24 mouse cellular contexts compared by ENCODE assay signal in genomic region chr2:84612764-84613163, GRCm38 (mm10). TPM values are rescaled to one million over a fixed set of nuclear protein-coding genes. Genes with fewer than 3 reads are reported as not detected.
"Had no signal": no experiment of that assay in that cellular context is flagged by ENCODE, and none has a peak within 500 bp of the region (broad histone marks: within the 10 kb centered on the region; RNA-seq: fewer than 3 reads in every experiment).

No protein-coding gene starts in this region.

- H3K27ac ChIP-seq: limb, embryonic 12.5 days; limb, embryonic 15.5 days; liver, embryonic 13.5 days; stomach, postnatal 0 days had no signal

- H3K9ac ChIP-seq: limb, embryonic 12.5 days; limb, embryonic 15.5 days; liver, embryonic 13.5 days had no signal

- H3K4me3 ChIP-seq: limb, embryonic 12.5 days; limb, embryonic 15.5 days; liver, embryonic 13.5 days had no signal

- ATAC-seq: intestine, postnatal 0 days had no signal

- H3K4me1 ChIP-seq: limb, embryonic 12.5 days; limb, embryonic 15.5 days had no signal

- H3K9me3 ChIP-seq: limb, embryonic 12.5 days; limb, embryonic 15.5 days; liver, embryonic 13.5 days had no signal

- DNase-seq: left cerebral cortex, postnatal 4 days; liver, embryonic 13.5 days; lung, adult 2 months; lung, postnatal 14 days; lung, postnatal 4 days; midbrain, embryonic 14.5 days; right cerebral cortex, adult 18-20 months; right cerebral cortex, postnatal 14 days; right cerebral cortex, postnatal 4 days; thymus, adult 2 months; thymus, postnatal 14 days; thymus, postnatal 4 days had no signal

- H3K27me3 ChIP-seq: limb, embryonic 12.5 days; limb, embryonic 15.5 days; liver, embryonic 13.5 days had no signal

- H3K4me2 ChIP-seq: limb, embryonic 12.5 days; limb, embryonic 15.5 days; liver, embryonic 13.5 days; midbrain, embryonic 11.5 days had no signal

RNA-seq across cellular contexts. Expression of gene Btbd18, which starts 46.1 kb away (rescaled TPM):
- total RNA-seq: layer of hippocampus, adult 8-10 months; layer of hippocampus, postnatal 14 days; left cerebral cortex, adult 8-10 months; left cerebral cortex, postnatal 14 days; left cerebral cortex, postnatal 4 days; megakaryocyte progenitor cell, adult 5-6 weeks; megakaryocyte-erythroid progenitor cell, adult 5-6 weeks; midbrain, postnatal 0 days had no signal
- polyA plus RNA-seq: thymus, adult 2 months had no signal
